In the genomic region with DNA sequence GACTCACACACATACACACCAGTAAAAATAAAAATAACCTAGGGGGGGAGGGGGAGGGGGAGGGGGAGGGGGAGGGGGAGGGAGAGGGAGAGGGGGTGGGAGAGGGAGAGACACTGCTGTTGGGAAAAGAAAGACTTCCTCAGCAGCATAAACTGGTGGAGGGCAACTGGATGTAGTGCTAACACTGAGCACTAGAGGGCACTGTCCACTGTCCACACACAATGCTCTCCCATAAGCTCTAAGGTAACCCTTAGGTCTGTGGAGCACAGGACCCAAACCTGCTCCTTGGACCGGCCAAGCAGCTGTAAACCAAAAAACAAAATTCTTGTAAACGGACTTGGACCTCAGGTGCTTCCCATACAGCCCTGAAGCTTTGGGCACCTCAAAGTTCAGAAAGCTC, we compare ENCODE assay signal across 8 mouse cellular contexts. TPM values are rescaled to one million over a fixed set of nuclear protein-coding genes. Genes with fewer than 3 reads are reported as not detected.
DNase-seq lines count a peak whose midpoint lies in the region; ATAC-seq and TF ChIP-seq lines count a peak whose summit lies in the region.
"Had no signal": no experiment of that assay in that cellular context is flagged by ENCODE, and none has a peak within 500 bp of the region (broad histone marks: within the 10 kb centered on the region; RNA-seq: fewer than 3 reads in every experiment).

No protein-coding gene starts in this region.

- WGBS in midbrain, embryonic 11.5 days, result 25% methylated on average over 2 of the region's 2 CpGs
- WGBS in midbrain, embryonic 16.5 days, result 18% methylated on average over 2 of the region's 2 CpGs
- 22% methylated on average over 2 of the region's 2 CpGs for WGBS in forebrain, postnatal 0 days
- 15% methylated on average over 2 of the region's 2 CpGs for WGBS in limb, embryonic 11.5 days

- H3K9me3 ChIP-seq in midbrain, embryonic 11.5 days (ENCODE audit: control insufficient read depth, low read length), result no peaks in the 10 kb centered on the region
- no peaks in the 10 kb centered on the region for H3K9me3 ChIP-seq in midbrain, embryonic 16.5 days (replicated peaks; ENCODE audit: control insufficient read depth, low read length, poor library complexity, severe bottlenecking)
- no peaks in the 10 kb centered on the region for H3K9me3 ChIP-seq in forebrain, postnatal 0 days (ENCODE audit: low read length)
- H3K9me3 ChIP-seq in limb, embryonic 11.5 days (ENCODE audit: control insufficient read depth, low read length), result no peaks in the 10 kb centered on the region
- H3K9me3 ChIP-seq: limb, embryonic 15.5 days had no signal

- H3K4me1 ChIP-seq in midbrain, embryonic 11.5 days (ENCODE audit: control insufficient read depth, insufficient read depth, low read length), result no peaks in the 10 kb centered on the region
- H3K4me1 ChIP-seq in midbrain, embryonic 16.5 days (ENCODE audit: control insufficient read depth, insufficient read depth, low read length), result no peaks in the 10 kb centered on the region
- H3K4me1 ChIP-seq in forebrain, postnatal 0 days (ENCODE audit: insufficient read depth), result no peaks in the 10 kb centered on the region
- H3K4me1 ChIP-seq in limb, embryonic 11.5 days (ENCODE audit: control insufficient read depth, insufficient read depth, low read length), result no peaks in the 10 kb centered on the region
- H3K4me1 ChIP-seq: limb, embryonic 15.5 days had no signal

- peak; percentile 81 for TF ChIP-seq CTCF in brain, embryonic 14.5 days (IDR thresholded peaks at IDR 0.05; ENCODE audit: borderline replicate concordance, extremely low read depth, insufficient read depth, insufficient read length)
- peak; percentile 76 for TF ChIP-seq CTCF in forebrain, postnatal 0 days (IDR thresholded peaks at IDR 0.05; ENCODE audit: low read depth)

- TF ChIP-seq POLR2A in brain, embryonic 14.5 days (IDR thresholded peaks at IDR 0.05; ENCODE audit: borderline replicate concordance, extremely low read depth, insufficient read depth, insufficient read length, poor library complexity, severe bottlenecking), result no peak

- peak; percentile 95 for DNase-seq in midbrain, embryonic 11.5 days (ENCODE audit: low spot score, missing footprints)
- DNase-seq in MEL-GATA-1-ER (ENCODE audit: extremely low read depth, low read depth), result peak; percentile 60
- peak; percentile 72 for DNase-seq in brain, embryonic 14.5 days (ENCODE audit: low read depth)
- peak; percentile 57 for DNase-seq in forebrain, postnatal 0 days
- peak; percentile 89 for DNase-seq in limb, embryonic 11.5 days (ENCODE audit: low spot score)
- peak; percentile 89 for DNase-seq in retina, embryonic 14.5 days (ENCODE audit: low spot score)

- H3K36me3 ChIP-seq in midbrain, embryonic 11.5 days (ENCODE audit: control insufficient read depth, insufficient read depth, low read length), result no peaks in the 10 kb centered on the region
- H3K36me3 ChIP-seq in midbrain, embryonic 16.5 days (ENCODE audit: control insufficient read depth, insufficient read depth, low read length), result no peaks in the 10 kb centered on the region
- H3K36me3 ChIP-seq in forebrain, postnatal 0 days (ENCODE audit: insufficient read depth), result no peaks in the 10 kb centered on the region
- no peaks in the 10 kb centered on the region for H3K36me3 ChIP-seq in limb, embryonic 11.5 days (ENCODE audit: control insufficient read depth, insufficient read depth, low read length)
- H3K36me3 ChIP-seq: limb, embryonic 15.5 days had no signal

- no peaks in the 10 kb centered on the region for H3K27me3 ChIP-seq in midbrain, embryonic 11.5 days (ENCODE audit: control insufficient read depth, insufficient read depth, low read length)
- no peaks in the 10 kb centered on the region for H3K27me3 ChIP-seq in midbrain, embryonic 16.5 days (ENCODE audit: control insufficient read depth, insufficient read depth, low read depth, low read length)
- no peaks in the 10 kb centered on the region for H3K27me3 ChIP-seq in forebrain, postnatal 0 days (ENCODE audit: insufficient read depth, low read length)
- H3K27me3 ChIP-seq in limb, embryonic 11.5 days (ENCODE audit: control insufficient read depth, insufficient read depth, low read length), result no peaks in the 10 kb centered on the region
- H3K27me3 ChIP-seq: limb, embryonic 15.5 days had no signal

- no peak for ATAC-seq in midbrain, embryonic 11.5 days (ENCODE audit: low FRiP score)
- no peak for ATAC-seq in midbrain, embryonic 16.5 days
- no peak for ATAC-seq in forebrain, postnatal 0 days
- no peak for ATAC-seq in limb, embryonic 11.5 days (ENCODE audit: insufficient number of reproducible peaks, low FRiP score, low TSS enrichment, low read depth)

- H3K9ac ChIP-seq in midbrain, embryonic 11.5 days (ENCODE audit: low read length), result no peak overlapping the region
- no peak overlapping the region for H3K9ac ChIP-seq in midbrain, embryonic 16.5 days (ENCODE audit: low read depth, low read length)
- no peak overlapping the region for H3K9ac ChIP-seq in forebrain, postnatal 0 days
- H3K9ac ChIP-seq in limb, embryonic 11.5 days (ENCODE audit: low read length), result no peak overlapping the region
- H3K9ac ChIP-seq: limb, embryonic 15.5 days had no signal

- no peak overlapping the region for H3K27ac ChIP-seq in midbrain, embryonic 11.5 days (ENCODE audit: low read depth, low read length)
- H3K27ac ChIP-seq in midbrain, embryonic 16.5 days (ENCODE audit: low read length), result no peak overlapping the region
- H3K27ac ChIP-seq in forebrain, postnatal 0 days (ENCODE audit: low read depth, low read length), result no peak overlapping the region
- H3K27ac ChIP-seq in limb, embryonic 11.5 days (replicated peaks; ENCODE audit: low read depth, low read length), result no peak overlapping the region
- H3K27ac ChIP-seq: limb, embryonic 15.5 days had no signal

- H3K4me2 ChIP-seq in midbrain, embryonic 11.5 days, result no peak overlapping the region
- no peak overlapping the region for H3K4me2 ChIP-seq in midbrain, embryonic 16.5 days (ENCODE audit: low read length)
- no peak overlapping the region for H3K4me2 ChIP-seq in forebrain, postnatal 0 days (ENCODE audit: low read depth)
- H3K4me2 ChIP-seq in limb, embryonic 11.5 days (ENCODE audit: low read depth, severe bottlenecking), result no peak overlapping the region
- H3K4me2 ChIP-seq: limb, embryonic 15.5 days had no signal

- no peak overlapping the region for H3K4me3 ChIP-seq in midbrain, embryonic 11.5 days (ENCODE audit: low read depth, low read length)
- H3K4me3 ChIP-seq in midbrain, embryonic 16.5 days (ENCODE audit: low read depth, low read length), result no peak overlapping the region
- no peak overlapping the region for H3K4me3 ChIP-seq in forebrain, postnatal 0 days (ENCODE audit: low read depth, low read length)
- H3K4me3 ChIP-seq in limb, embryonic 11.5 days (ENCODE audit: low read depth, low read length), result no peak overlapping the region
- H3K4me3 ChIP-seq: limb, embryonic 15.5 days had no signal

RNA-seq across cellular contexts. Expression of gene Gh, which starts 1.0 kb away (rescaled TPM):
- not detected in 2 replicates for polyA plus RNA-seq in midbrain, embryonic 11.5 days (2014; fragmentation: Nextera tagmentation; extraction: Ambion mirVana)
- polyA plus RNA-seq in midbrain, embryonic 16.5 days (2015; fragmentation: Nextera tagmentation; extraction: Ambion mirVana), result 1.2 TPM in 1 of 2 replicates, not detected in the other
- not detected in 2 replicates for polyA plus RNA-seq in brain, embryonic 14.5 days (2012; rRNA removed)
- not detected in 2 replicates for total RNA-seq in forebrain, postnatal 0 days (2014; rRNA removed)
- not detected in 2 replicates for polyA plus RNA-seq in forebrain, postnatal 0 days (2015; fragmentation: Nextera tagmentation; extraction: Ambion mirVana)
- not detected in 2 replicates for polyA plus RNA-seq in limb, embryonic 11.5 days (2014; fragmentation: Nextera tagmentation; extraction: Ambion mirVana)
- polyA plus RNA-seq: limb, embryonic 15.5 days had no signal

RNA-seq across cellular contexts. Expression of gene Cd79b, which starts 11.9 kb away (rescaled TPM):
- polyA plus RNA-seq in midbrain, embryonic 11.5 days (2014; fragmentation: Nextera tagmentation; extraction: Ambion mirVana), result 1.2 and 1.8 TPM in 2 replicates
- 0.76 and 0.92 TPM in 2 replicates for polyA plus RNA-seq in midbrain, embryonic 16.5 days (2015; fragmentation: Nextera tagmentation; extraction: Ambion mirVana)
- 0.48 and 0.62 TPM in 2 replicates for polyA plus RNA-seq in brain, embryonic 14.5 days (2012; rRNA removed)
- total RNA-seq in forebrain, postnatal 0 days (2014; rRNA removed), result 0.38 and 0.46 TPM in 2 replicates
- 0.71 and 1.1 TPM in 2 replicates for polyA plus RNA-seq in forebrain, postnatal 0 days (2015; fragmentation: Nextera tagmentation; extraction: Ambion mirVana)
- polyA plus RNA-seq in limb, embryonic 11.5 days (2014; fragmentation: Nextera tagmentation; extraction: Ambion mirVana), result 2.1 and 2.3 TPM in 2 replicates

RNA-seq across cellular contexts. Expression of gene Tcam1, which starts 26.2 kb away (rescaled TPM):
- 0.04 TPM in 2 replicates for polyA plus RNA-seq in midbrain, embryonic 11.5 days (2014; fragmentation: Nextera tagmentation; extraction: Ambion mirVana)
- polyA plus RNA-seq in midbrain, embryonic 16.5 days (2015; fragmentation: Nextera tagmentation; extraction: Ambion mirVana), result 0.05 and 0.21 TPM in 2 replicates
- 0.15 and 0.23 TPM in 2 replicates for polyA plus RNA-seq in brain, embryonic 14.5 days (2012; rRNA removed)
- 0.23 and 0.38 TPM in 2 replicates for total RNA-seq in forebrain, postnatal 0 days (2014; rRNA removed)
- 0.18 and 0.23 TPM in 2 replicates for polyA plus RNA-seq in forebrain, postnatal 0 days (2015; fragmentation: Nextera tagmentation; extraction: Ambion mirVana)
- 0.09 and 0.29 TPM in 2 replicates for polyA plus RNA-seq in limb, embryonic 11.5 days (2014; fragmentation: Nextera tagmentation; extraction: Ambion mirVana)

RNA-seq across cellular contexts. Expression of gene Smarcd2, which starts 29.9 kb away (rescaled TPM):
- polyA plus RNA-seq in midbrain, embryonic 11.5 days (2014; fragmentation: Nextera tagmentation; extraction: Ambion mirVana), result 23.0 and 26.5 TPM in 2 replicates
- polyA plus RNA-seq in midbrain, embryonic 16.5 days (2015; fragmentation: Nextera tagmentation; extraction: Ambion mirVana), result 7.1 and 7.8 TPM in 2 replicates
- 37.3 and 51.0 TPM in 2 replicates for polyA plus RNA-seq in brain, embryonic 14.5 days (2012; rRNA removed)
- total RNA-seq in forebrain, postnatal 0 days (2014; rRNA removed), result 16.9 and 20.0 TPM in 2 replicates
- 8.5 and 9.5 TPM in 2 replicates for polyA plus RNA-seq in forebrain, postnatal 0 days (2015; fragmentation: Nextera tagmentation; extraction: Ambion mirVana)
- 82.6 and 84.8 TPM in 2 replicates for polyA plus RNA-seq in limb, embryonic 11.5 days (2014; fragmentation: Nextera tagmentation; extraction: Ambion mirVana)

RNA-seq across cellular contexts. Expression of gene Psmc5, which starts 46.7 kb away (rescaled TPM):
- polyA plus RNA-seq in midbrain, embryonic 11.5 days (2014; fragmentation: Nextera tagmentation; extraction: Ambion mirVana), result 396 and 404 TPM in 2 replicates
- polyA plus RNA-seq in midbrain, embryonic 16.5 days (2015; fragmentation: Nextera tagmentation; extraction: Ambion mirVana), result 278 and 285 TPM in 2 replicates
- 162 and 165 TPM in 2 replicates for polyA plus RNA-seq in brain, embryonic 14.5 days (2012; rRNA removed)
- 108 and 114 TPM in 2 replicates for total RNA-seq in forebrain, postnatal 0 days (2014; rRNA removed)
- polyA plus RNA-seq in forebrain, postnatal 0 days (2015; fragmentation: Nextera tagmentation; extraction: Ambion mirVana), result 258 and 270 TPM in 2 replicates
- 380 and 388 TPM in 2 replicates for polyA plus RNA-seq in limb, embryonic 11.5 days (2014; fragmentation: Nextera tagmentation; extraction: Ambion mirVana)
